Mouse (Mus musculus): ENCODE measurements around the gene Mea1.

The Mea1 gene

DNA sequence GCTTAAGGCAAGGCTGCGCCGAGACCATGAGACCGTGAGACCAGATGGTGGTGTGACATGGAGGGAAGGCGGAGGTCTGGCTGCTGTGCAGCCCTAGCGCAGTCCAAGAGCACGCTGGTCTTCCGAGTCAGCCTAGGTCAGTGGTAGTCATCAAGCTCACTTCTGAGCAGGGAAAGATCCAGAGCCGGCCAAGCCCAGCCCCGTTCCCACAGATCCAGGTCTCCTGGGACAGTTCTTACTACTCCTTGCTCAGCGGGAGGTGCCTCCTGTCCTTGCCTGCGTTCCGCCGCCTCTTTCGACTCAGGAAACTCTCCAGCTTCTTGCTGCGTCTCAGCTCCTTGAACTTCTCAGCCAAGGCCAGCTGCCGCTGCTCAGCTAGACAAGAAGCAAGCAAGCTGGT lies 10.9 kb upstream of the Mea1 start:
- in situ Hi-C loops (cut with MboI; ENCODE audit: low sequenced_read_pairs) = no loop called here

DNA sequence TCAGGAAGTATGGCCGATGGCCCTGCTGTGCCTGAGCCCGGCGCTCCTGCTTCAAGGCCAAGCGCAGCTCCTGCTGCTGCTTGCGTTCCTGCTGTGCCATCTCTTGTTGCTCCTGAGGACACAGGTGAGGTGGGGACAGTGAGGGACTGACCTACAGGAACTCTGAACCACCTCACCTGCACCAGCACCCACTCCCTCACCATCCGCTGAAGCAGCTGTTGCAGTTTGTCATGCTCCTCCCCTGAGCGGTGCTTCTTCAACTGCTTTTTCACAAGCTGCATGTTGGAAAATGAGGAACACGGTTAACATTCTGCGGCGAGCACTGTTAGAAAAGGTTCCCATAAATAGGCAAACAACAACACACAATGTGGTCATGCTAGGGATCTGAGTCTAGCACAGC lies 8.7 kb upstream of the Mea1 start:
- in situ Hi-C loops (cut with MboI; ENCODE audit: low sequenced_read_pairs) = no loop called here

DNA sequence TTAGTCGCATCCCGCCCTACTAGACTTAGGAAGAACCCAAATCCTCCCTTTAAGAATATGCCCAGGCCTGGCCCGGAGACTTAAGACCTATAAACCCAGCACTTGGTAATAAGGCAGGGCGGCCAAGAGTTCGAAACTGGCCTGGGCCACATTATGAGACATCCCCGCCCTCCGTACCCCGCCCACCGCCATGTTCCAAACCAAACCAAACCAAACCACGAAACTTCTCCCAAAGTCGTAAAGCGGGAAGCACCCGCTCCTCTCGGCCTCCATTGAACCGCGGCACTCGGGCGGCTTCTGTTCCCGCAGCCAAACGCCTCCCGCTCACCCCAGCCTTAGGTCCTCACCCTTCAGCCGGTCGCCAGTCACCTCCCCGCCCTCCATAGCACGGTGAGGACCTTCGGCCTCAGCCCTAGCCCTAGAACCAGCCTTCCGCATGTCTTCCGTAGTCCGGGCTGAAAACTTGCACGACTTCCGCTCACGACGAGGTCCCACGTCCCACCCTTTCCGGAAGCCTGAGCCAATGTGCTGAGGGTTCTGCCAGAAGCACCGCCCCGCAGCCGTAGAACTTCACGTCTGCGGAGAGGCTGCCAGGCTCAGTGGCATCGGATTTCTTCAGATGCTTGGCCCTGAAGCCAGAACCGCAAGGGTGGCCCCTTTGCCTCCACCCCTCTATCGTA lies 4.6 kb upstream of the Mea1 start, which contains the start of gene Rrp36:
Rrp36 (minus strand) TSS at position 503 of the 680 bp plus-strand sequence.
- in situ Hi-C loops (cut with MboI; ENCODE audit: low sequenced_read_pairs) = no loop called here

DNA sequence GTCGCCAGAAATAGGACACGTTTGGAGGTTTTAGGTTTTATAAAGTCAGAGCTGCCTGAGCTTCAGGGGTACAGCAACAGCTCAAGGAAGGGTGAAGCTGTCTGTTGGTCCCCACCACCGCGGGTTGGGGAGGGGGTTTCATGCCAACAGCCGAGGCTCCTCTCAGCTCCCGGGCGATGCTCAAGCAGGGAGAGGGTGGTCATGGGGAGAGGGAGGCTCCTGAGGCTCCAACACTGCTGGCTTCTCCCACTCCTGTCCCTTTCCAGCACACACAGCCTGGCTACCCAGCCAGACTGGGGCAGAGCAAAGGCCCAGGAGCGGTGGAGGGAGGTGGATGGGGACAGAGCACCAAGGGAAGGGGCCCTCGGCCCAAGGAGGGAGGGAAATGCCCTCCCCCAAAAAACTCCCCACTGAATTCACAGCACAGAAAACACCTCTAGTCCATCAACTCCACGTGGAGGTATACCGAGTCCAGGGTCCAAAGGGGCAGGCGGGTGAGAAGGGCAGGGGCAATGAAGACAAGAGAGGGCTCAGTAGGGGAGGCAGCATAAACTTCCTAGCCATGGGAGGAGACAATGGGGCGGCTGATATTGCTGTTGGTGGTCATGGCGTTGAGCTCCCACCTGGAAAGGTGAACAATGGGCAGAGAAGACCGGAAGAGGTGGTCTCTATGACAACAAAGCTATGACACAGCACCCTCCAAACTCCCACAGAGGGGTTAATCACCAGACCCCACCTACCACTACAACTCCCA lies 3.9 kb upstream of the Mea1 start:
- in situ Hi-C loops (cut with MboI; ENCODE audit: low sequenced_read_pairs) = no loop called here

DNA sequence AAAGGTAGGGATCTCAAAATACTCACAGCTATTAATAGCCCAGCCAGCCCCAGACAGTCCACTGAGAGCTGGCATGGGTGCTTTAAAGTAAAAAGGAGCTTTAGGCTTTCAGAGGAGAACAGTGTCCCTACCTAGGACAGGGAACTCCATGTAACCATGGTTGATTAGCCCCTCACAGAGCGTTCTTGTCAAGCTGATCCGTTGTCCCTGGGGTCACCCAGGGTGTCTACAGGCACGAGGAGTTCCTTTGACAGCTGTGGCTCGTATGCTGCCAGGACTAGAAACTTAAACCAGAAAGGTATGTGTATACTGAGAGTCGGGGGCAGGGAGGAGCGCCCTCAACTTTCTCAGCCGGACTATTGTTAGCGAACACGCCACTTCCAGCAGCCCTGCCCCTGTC lies 318 bp downstream of the Mea1 start:
- in situ Hi-C loops (cut with MboI; ENCODE audit: low sequenced_read_pairs) = no loop called here

DNA sequence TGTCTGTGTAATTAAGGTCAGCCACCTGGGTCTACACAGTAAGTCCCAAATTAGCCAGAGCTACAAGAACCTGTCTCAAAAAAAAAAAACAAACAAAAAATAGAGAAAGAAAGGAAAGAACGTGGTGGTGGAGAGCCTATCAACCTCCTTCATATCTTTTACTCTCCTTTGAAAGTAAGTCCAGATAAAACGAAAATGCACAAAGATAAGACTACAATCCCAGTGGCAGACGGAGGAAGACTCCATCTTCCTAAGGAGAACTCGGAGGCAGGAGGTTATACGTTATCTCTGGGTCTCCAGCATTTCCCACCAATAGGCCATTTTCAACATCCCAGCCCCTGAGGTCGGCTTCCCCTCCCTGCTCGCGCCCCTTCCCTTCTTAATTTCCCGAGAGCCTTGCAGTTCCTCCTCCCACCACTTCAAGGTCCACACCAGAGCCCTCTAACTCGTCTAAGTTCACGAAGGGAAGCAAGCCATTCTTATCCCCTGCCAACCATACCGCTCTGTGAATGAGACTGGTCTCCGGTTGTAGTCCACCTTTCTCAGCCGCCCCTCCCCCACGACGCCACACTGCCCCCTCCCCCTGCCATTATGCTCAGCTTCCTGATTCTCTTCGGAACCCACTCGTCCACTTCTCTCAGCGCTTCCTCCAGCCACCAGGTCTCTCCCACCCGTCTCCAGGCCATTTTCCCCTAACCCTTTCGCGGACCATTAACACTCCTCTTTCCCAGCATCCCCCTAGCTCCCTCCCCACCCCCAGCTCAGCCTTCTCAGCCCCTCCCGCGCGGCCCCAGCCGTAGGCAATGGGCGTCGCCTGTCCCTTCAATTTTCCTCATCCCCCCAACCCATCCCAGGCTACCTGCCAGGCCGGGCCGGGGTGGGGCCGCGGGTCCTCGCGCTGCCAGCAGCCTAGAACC lies 1.5 kb downstream of the Mea1 start:
- in situ Hi-C loops (cut with MboI; ENCODE audit: low sequenced_read_pairs) = no loop called here

DNA sequence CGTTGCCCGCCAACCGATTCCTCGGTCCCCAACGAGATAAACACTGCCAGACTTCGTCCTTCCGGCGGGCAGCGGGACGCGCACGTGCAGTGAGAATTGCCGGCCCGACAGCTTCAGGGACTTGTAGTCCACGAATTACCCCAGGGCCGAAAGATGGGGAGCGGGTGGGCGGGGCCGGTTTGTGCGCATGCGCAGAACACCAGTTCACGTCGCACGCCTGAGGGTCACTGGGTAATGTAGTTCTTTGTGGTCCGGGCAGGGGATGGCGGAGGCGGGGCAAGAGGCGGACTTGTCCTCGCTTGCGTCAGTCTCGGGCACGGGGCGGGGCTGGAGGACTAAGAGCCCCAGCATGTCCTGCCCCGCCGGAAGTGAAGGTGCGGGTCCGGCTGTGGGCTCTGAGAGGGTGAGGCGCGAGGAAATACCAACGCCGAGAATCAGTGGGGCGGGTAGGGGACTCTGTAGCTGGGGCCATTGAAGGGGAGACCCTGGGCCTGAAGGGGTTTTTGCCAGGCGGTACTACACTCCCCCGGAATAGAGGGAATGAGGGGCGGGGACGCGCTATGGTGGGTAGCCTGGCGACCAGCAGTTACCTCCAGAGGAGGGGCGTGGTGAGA lies 2.3 kb downstream of the Mea1 start, which contains the start of gene Klhdc3:
Klhdc3 (minus strand) TSS at position 155 of the 614 bp plus-strand sequence.
- in situ Hi-C loops (cut with MboI; ENCODE audit: low sequenced_read_pairs) = no loop called here

DNA sequence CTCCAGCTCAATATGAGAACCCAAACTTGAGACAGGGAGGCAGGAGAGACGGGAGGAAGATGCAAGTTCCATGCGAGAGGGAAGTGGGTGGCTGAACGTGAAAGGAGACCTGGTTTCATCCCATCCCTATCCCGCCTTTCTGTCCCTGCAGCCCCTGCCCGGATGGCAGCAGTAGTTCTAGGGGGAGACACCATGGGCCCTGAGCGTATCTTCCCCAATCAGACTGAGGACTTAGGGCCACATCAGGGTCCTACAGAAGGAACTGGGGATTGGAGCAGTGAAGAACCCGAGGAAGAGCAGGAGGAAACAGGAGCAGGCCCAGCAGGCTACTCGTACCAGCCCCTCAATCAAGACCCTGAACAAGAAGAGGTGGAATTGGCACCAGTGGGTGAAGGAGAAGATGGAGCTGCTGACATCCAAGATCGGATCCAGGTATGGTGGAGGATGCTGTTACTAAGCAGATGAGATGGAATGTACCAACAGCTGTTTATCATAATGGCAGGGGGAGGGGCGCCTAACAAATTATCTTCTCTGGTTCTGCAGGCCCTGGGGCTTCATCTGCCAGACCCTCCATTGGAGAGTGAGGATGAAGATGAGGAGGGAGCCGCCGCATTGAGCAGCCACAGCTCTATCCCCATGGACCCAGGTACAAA lies 3.0 kb downstream of the Mea1 start:
- in situ Hi-C loops (cut with MboI; ENCODE audit: low sequenced_read_pairs) = no loop called here

DNA sequence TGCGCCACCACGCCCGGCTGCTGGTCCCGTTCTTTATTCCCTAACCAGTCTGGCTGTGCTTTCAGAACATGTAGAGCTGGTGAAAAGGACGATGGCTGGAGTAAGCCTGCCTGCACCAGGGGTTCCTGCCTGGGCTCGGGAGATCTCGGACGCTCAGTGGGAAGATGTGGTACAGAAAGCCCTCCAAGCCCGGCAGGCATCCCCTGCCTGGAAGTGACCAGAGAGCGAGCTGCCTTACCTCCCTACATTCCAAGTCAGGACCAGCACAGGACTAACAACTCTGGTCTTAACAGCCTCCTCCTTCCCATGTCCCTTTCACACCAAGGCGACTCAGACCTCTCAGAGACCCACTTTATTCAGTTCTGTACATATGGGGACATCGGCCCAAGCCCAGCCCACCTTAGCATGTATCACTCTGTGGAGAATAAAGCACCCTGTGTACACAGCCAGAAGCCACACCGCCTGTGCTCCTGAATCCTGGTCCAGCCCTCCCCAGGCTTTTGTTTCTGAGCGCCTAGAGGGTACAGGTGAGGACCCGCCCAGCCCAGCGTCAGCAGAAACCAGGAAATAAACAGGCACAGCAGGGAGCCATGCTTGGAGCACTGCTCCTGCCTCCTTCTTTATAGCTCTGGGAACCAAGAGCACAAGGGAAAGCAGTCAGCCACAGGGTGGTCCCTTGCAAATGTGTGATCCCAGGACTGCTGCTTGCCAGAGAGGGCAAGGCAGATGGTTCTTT lies 4.2 kb downstream of the Mea1 start:
- in situ Hi-C loops (cut with MboI; ENCODE audit: low sequenced_read_pairs) = no loop called here

DNA sequence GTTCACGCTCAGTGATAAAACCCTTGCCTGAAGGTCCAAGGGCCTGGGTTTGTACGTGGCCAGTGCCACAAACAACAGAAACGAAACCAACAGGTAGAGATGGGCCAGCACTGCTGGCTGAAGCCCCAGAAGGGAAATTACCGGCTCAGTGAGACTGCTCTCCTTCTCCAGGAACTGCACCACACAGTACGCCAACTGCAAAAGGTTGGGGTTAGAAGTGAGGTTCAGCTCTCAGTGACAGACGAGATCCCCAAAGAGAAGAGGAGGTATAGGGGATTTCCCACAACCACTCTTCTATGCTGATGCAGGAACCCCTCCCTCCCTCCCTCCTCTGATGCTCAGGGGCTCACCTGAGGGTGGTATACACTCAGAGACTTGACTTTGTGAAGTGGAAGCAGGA lies 7.3 kb downstream of the Mea1 start:
- in situ Hi-C loops (cut with MboI; ENCODE audit: low sequenced_read_pairs) = no loop called here

DNA sequence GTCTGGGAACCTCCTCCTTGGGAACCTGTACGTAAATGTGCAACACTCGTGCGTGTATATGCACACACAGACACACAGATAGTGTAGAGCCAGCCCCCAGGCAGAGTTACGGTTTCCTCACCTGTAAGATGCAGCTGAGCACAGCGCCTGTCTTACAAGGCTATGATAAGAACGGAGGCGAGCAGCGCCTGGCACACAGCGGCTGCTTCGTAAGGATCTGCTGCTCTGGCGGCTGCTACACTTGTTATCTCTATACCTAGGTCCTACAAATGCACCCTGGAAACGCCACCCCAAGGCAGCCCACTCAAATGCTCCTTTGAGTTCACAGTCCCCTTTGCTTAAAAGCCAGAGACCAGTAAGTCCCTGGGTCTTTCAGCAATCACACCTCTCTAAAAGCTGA lies 12.1 kb downstream of the Mea1 start:
- in situ Hi-C loops (cut with MboI; ENCODE audit: low sequenced_read_pairs) = no loop called here

DNA sequence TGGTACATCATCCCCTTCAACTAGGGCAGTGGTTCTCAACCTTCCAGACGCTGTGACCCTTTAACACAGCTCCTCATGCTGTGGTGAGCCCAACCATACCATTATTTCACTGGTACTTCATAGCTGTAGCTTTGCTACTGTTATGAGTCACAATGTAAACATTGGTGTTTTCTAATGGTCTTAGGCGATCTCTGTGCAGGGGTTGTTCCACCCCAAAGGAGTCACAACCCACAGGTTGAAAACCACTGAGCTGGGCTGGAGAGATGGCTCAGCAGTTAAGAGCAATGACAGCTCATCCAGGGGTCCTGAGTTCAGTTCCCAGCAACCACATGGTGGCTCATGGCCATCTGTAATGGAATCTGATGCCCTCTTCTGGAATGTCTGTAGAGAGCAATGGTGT lies 12.8 kb downstream of the Mea1 start:
- in situ Hi-C loops (cut with MboI; ENCODE audit: low sequenced_read_pairs) = no loop called here

DNA sequence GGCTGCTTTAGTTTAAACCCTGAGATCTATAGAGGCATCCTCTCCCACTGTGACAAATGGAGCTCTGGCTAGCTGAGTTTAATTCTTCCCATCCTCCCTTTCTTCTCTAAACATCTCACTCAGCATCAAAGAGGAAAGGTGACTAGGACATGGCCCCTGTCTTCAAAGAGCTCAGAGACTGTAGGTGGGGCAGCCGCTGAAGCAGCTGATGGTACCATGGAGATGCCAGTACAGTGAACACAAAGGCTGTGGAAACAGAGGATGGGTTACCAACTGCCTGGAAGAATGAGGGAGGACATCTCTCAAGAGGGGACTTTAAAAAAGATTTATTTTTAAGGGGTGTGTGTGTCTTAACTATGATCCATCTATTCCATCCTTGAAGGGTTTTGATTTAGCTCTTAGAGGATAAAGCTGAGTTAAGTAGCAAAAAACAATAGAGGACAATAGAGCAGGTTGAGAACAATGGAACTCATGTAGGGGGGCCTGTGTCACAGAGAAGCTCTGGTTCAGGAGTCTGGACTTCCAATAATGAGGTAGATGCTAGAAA lies 16.0 kb downstream of the Mea1 start:
- in situ Hi-C loops (cut with MboI; ENCODE audit: low sequenced_read_pairs) = no loop called here

DNA sequence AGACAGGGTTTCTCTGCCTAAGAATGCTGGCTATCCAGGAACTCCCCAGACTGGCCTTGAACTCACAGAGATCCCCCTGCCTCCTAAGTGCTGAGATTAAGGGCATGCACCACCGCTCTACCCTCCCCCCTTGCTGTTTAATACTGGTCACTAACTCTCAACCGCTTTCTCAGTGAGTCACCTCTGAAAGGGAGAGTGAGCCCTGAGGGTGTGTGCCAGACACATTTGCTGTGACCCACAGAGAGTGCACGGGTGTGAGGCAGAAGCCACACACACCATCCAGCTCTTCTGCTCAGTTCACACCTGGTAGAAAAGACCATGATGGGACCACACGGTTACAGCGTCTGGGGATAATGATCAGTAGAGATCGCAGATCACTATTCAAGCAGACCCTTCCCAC lies 19.9 kb downstream of the Mea1 start:
- in situ Hi-C loops (cut with MboI; ENCODE audit: low sequenced_read_pairs) = no loop called here

DNA sequence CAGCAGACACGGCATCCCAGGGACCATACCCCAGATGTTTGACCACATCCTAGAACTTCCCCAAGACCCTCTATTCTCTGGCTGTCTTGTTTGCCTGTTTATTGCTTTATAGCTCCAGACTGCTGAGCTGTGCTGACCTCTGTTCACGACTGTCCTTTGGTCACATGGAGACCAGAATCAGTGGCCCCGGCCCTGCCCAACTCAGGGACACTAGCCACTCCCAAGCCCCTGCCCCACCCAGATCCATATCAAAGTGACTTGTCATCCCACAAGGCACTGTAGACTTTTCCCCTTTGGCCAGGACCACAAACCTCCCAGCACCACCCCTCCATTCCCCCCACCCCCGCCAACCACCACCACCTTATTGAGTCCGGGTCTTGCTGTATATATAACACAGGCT lies 20.7 kb downstream of the Mea1 start:
- in situ Hi-C loops (cut with MboI; ENCODE audit: low sequenced_read_pairs) = no loop called here

DNA sequence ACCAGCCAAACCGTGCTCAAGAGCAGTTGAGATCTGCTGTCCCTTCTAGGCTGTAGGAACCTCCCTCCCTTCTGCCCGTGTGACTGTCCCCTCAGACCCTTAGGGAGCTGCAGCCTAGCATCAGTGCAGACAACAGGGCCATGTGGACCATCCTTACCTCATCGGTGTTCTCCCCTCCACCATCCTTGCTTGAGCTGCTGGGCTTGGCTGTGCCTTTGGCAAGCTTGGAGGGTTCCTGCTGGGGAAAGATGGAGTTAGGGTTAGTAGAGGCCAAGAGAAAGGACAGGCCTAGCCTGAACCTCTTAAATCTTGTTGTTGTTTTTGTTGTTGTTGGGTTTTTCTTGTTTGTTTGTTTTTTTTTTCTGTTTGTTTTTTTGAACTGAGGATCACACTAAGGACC lies 21.3 kb downstream of the Mea1 start:
- in situ Hi-C loops (cut with MboI; ENCODE audit: low sequenced_read_pairs) = no loop called here

DNA sequence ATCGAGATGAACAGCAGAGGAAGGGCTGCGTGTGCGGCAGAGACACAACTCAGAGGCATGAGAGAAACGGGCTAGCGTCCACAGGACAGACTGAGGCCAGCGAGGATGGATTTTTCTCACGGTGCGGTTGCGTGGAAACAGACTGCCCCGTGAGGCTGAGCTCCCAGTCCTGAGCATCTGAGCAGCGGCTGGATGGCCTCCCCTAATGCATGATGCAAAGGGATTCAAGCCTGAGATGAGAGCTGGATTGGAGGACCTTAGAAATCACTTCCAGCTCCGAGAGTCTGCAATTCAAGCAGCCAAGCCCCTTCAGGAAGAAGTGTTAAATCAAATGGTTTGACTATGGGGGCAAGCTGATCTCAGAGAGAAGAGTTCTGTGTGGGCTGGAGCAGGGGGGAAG lies 22.9 kb downstream of the Mea1 start:
- in situ Hi-C loops (cut with MboI; ENCODE audit: low sequenced_read_pairs) = no loop called here

DNA sequence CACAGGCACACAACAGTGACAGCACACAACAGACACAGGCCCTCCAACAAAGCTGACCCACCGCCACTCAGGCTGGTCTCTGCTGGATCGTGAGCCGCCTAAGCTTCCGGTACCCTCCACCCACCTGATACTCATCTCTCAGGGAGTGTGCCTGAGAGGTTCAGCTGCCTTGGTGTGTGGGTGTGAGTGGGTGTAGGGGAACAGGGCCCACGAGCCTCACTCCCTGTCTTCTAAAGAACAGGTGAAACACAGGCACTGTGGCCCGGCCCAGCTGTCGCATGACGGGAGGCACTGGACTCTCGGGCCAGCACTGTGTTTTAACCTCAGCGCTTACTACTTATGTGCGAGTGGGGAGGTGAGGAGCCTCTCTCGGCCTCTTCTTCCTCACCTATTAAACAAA lies 23.5 kb downstream of the Mea1 start:
- in situ Hi-C loops (cut with MboI; ENCODE audit: low sequenced_read_pairs) = no loop called here

DNA sequence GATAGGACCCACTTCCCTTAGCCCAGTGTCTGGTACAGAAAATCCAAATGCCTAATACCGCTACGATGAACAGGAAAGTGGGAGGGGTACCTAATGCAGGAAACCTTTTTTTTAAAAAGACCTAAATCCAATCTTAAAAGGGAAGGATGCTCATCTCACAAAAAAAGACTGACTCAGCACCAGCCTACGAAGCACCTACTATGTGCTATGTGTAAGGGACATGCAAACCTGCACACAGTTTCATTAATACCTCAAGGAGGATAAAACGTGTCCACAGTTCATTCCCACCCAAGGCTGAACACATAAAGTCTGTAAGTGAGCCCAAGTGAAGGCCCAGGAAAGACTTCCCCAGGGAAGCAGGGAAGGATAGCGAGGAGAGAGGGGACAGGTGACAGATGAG lies 23.9 kb downstream of the Mea1 start:
- in situ Hi-C loops (cut with MboI; ENCODE audit: low sequenced_read_pairs) = no loop called here
